9 mouse cellular contexts compared by ENCODE assay signal in genomic region chr3:106001416-106002370, GRCm38 (mm10). TPM values are rescaled to one million over a fixed set of nuclear protein-coding genes. Genes with fewer than 3 reads are reported as not detected.
DNase-seq lines count a peak whose midpoint lies in the region; ATAC-seq and TF ChIP-seq lines count a peak whose summit lies in the region.
"Had no signal": no experiment of that assay in that cellular context is flagged by ENCODE, and none has a peak within 500 bp of the region (broad histone marks: within the 10 kb centered on the region; RNA-seq: fewer than 3 reads in every experiment).

No protein-coding gene starts in this region.

- peak overlapping the region; percentile 32 for H3K4me3 ChIP-seq in heart, embryonic 12.5 days
- peak overlapping the region; percentile 45 for H3K4me3 ChIP-seq in embryonic facial prominence, embryonic 10.5 days
- peak overlapping the region; percentile 26 for H3K4me3 ChIP-seq in hindbrain, embryonic 13.5 days
- H3K4me3 ChIP-seq in lung, postnatal 0 days (ENCODE audit: low read depth, low read length), result no peak overlapping the region

- TF ChIP-seq CTCF in lung, postnatal 0 days (IDR thresholded peaks at IDR 0.05), result no peak

- peak; percentile 78 for ATAC-seq in heart, embryonic 12.5 days (ENCODE audit: insufficient number of reproducible peaks, low FRiP score)
- peak; percentile 90 for ATAC-seq in hindbrain, embryonic 13.5 days (ENCODE audit: low FRiP score)
- ATAC-seq in lung, postnatal 0 days, result peak; percentile 93

- no peak overlapping the region for H3K27ac ChIP-seq in heart, embryonic 12.5 days (ENCODE audit: poor library complexity, severe bottlenecking)
- H3K27ac ChIP-seq in embryonic facial prominence, embryonic 10.5 days (replicated peaks), result no peak overlapping the region
- no peak overlapping the region for H3K27ac ChIP-seq in hindbrain, embryonic 13.5 days
- H3K27ac ChIP-seq in lung, postnatal 0 days (ENCODE audit: low read length), result no peak overlapping the region

- no peaks in the 10 kb centered on the region for H3K27me3 ChIP-seq in heart, embryonic 12.5 days (replicated peaks)
- H3K27me3 ChIP-seq in embryonic facial prominence, embryonic 10.5 days (replicated peaks; ENCODE audit: low read depth, poor library complexity, severe bottlenecking), result no peaks in the 10 kb centered on the region
- 0 out of 2 replicates have a peak, but pooled peaks cover 3% of the 10 kb centered on the region for H3K27me3 ChIP-seq in hindbrain, embryonic 13.5 days
- H3K27me3 ChIP-seq in lung, postnatal 0 days (replicated peaks; ENCODE audit: insufficient read depth, low read length), result no peaks in the 10 kb centered on the region

- no peak overlapping the region for H3K9ac ChIP-seq in heart, embryonic 12.5 days
- H3K9ac ChIP-seq in hindbrain, embryonic 13.5 days, result 0 out of 2 replicates have a peak overlapping the region, but pooled peaks have one; percentile 46
- no peak overlapping the region for H3K9ac ChIP-seq in lung, postnatal 0 days (replicated peaks; ENCODE audit: low read depth)

- DNase-seq in heart, adult 8-10 months (ENCODE audit: low spot score), result no peak
- peak; percentile 80 for DNase-seq in embryonic facial prominence, embryonic 10.5 days (ENCODE audit: low spot score)
- peak; percentile 28 for DNase-seq in layer of hippocampus, adult 9-11 months
- DNase-seq in lung, postnatal 0 days (ENCODE audit: low spot score), result peak; percentile 75
- peak; percentile 65 for DNase-seq in retina, adult 2 months (ENCODE audit: low read depth, low spot score)
- DNase-seq in urinary bladder, postnatal 4 days (ENCODE audit: low spot score in 2 of 2), result no peak

- H3K36me3 ChIP-seq in heart, embryonic 12.5 days, result no peaks in the 10 kb centered on the region
- no peaks in the 10 kb centered on the region for H3K36me3 ChIP-seq in embryonic facial prominence, embryonic 10.5 days (replicated peaks)
- H3K36me3 ChIP-seq in hindbrain, embryonic 13.5 days, result no peaks in the 10 kb centered on the region
- H3K36me3 ChIP-seq in lung, postnatal 0 days (ENCODE audit: insufficient read depth, low read length), result no peaks in the 10 kb centered on the region

- peaks cover 15% of the 10 kb centered on the region for H3K4me1 ChIP-seq in heart, embryonic 12.5 days (replicated peaks)
- H3K4me1 ChIP-seq in embryonic facial prominence, embryonic 10.5 days, result peaks cover 10% of the 10 kb centered on the region
- H3K4me1 ChIP-seq in hindbrain, embryonic 13.5 days (replicated peaks), result peaks cover 9% of the 10 kb centered on the region
- no peaks in the 10 kb centered on the region for H3K4me1 ChIP-seq in lung, postnatal 0 days (ENCODE audit: insufficient read depth, low read depth, low read length)

- TF ChIP-seq EP300 in lung, postnatal 0 days (IDR thresholded peaks at IDR 0.05), result no peak

- no peaks in the 10 kb centered on the region for H3K9me3 ChIP-seq in heart, embryonic 12.5 days (replicated peaks)
- H3K9me3 ChIP-seq in embryonic facial prominence, embryonic 10.5 days, result no peaks in the 10 kb centered on the region
- H3K9me3 ChIP-seq in hindbrain, embryonic 13.5 days, result no peaks in the 10 kb centered on the region
- H3K9me3 ChIP-seq in lung, postnatal 0 days (ENCODE audit: low read length), result no peaks in the 10 kb centered on the region

- 16% methylated on average over 17 of the region's 17 CpGs for WGBS in heart, embryonic 12.5 days
- WGBS in embryonic facial prominence, embryonic 10.5 days, result 23% methylated on average over 17 of the region's 17 CpGs
- WGBS in hindbrain, embryonic 13.5 days, result 25% methylated on average over 17 of the region's 17 CpGs
- WGBS in lung, postnatal 0 days, result 21% methylated on average over 17 of the region's 17 CpGs

- H3K4me2 ChIP-seq in heart, embryonic 12.5 days, result peak overlapping the region; percentile 68
- peak overlapping the region; percentile 53 for H3K4me2 ChIP-seq in hindbrain, embryonic 13.5 days
- H3K4me2 ChIP-seq in lung, postnatal 0 days (replicated peaks; ENCODE audit: low read depth, low read length), result no peak overlapping the region

RNA-seq across cellular contexts. Expression of gene Pifo, which starts 12.8 kb away (rescaled TPM):
- polyA plus RNA-seq in heart, embryonic 12.5 days (2016; fragmentation: Nextera tagmentation; extraction: Ambion mirVana), result not detected in 2 replicates
- total RNA-seq in heart, adult 8-10 months (2022), result not detected
- 0.21 and 0.79 TPM in 2 replicates for polyA plus RNA-seq in embryonic facial prominence, embryonic 10.5 days (2016; fragmentation: Nextera tagmentation; extraction: Ambion mirVana)
- polyA plus RNA-seq in hindbrain, embryonic 13.5 days (2015; fragmentation: Nextera tagmentation; extraction: Ambion mirVana), result 5.3 and 10.0 TPM in 2 replicates
- polyA plus RNA-seq in lung, postnatal 0 days (2015; fragmentation: Nextera tagmentation; extraction: Ambion mirVana), result 18.5 and 23.0 TPM in 2 replicates
- polyA plus RNA-seq: liver, embryonic 16.5 days had no signal

RNA-seq across cellular contexts. Expression of gene Ovgp1, which starts 28.2 kb away (rescaled TPM):
- polyA plus RNA-seq in heart, embryonic 12.5 days (2016; fragmentation: Nextera tagmentation; extraction: Ambion mirVana), result 1.9 TPM in 2 replicates
- total RNA-seq in heart, adult 8-10 months (2022), result under 1 TPM; 0.22 to 0.69 (median 0.53) TPM
- 2.0 and 2.7 TPM in 2 replicates for polyA plus RNA-seq in embryonic facial prominence, embryonic 10.5 days (2016; fragmentation: Nextera tagmentation; extraction: Ambion mirVana)
- 4.6 and 4.7 TPM in 2 replicates for polyA plus RNA-seq in hindbrain, embryonic 13.5 days (2015; fragmentation: Nextera tagmentation; extraction: Ambion mirVana)
- polyA plus RNA-seq in lung, postnatal 0 days (2015; fragmentation: Nextera tagmentation; extraction: Ambion mirVana), result 0.95 and 1.0 TPM in 2 replicates

RNA-seq across cellular contexts. Expression of gene Chil5, which starts 30.9 kb away (rescaled TPM):
- polyA plus RNA-seq in heart, embryonic 12.5 days (2016; fragmentation: Nextera tagmentation; extraction: Ambion mirVana), result 0.24 and 0.39 TPM in 2 replicates
- total RNA-seq in heart, adult 8-10 months (2022), result under 1 TPM in 2 of 4 experiments, not detected in 2; 0.29 to 0.38 TPM
- not detected in 2 replicates for polyA plus RNA-seq in embryonic facial prominence, embryonic 10.5 days (2016; fragmentation: Nextera tagmentation; extraction: Ambion mirVana)
- polyA plus RNA-seq in hindbrain, embryonic 13.5 days (2015; fragmentation: Nextera tagmentation; extraction: Ambion mirVana), result not detected in 2 replicates
- 0.20 and 0.30 TPM in 2 replicates for polyA plus RNA-seq in lung, postnatal 0 days (2015; fragmentation: Nextera tagmentation; extraction: Ambion mirVana)
- polyA plus RNA-seq: liver, embryonic 16.5 days had no signal

RNA-seq across cellular contexts. Expression of gene Atp5f1, which starts 41.8 kb away (rescaled TPM):
- polyA plus RNA-seq in heart, embryonic 12.5 days (2016; fragmentation: Nextera tagmentation; extraction: Ambion mirVana), result 745 and 746 TPM in 2 replicates
- total RNA-seq in heart, adult 8-10 months (2022), result 1,000 to 10,000 TPM; 1,049 to 1,242 (median 1,155) TPM
- 459 and 473 TPM in 2 replicates for polyA plus RNA-seq in embryonic facial prominence, embryonic 10.5 days (2016; fragmentation: Nextera tagmentation; extraction: Ambion mirVana)
- polyA plus RNA-seq in hindbrain, embryonic 13.5 days (2015; fragmentation: Nextera tagmentation; extraction: Ambion mirVana), result 538 and 544 TPM in 2 replicates
- polyA plus RNA-seq in lung, postnatal 0 days (2015; fragmentation: Nextera tagmentation; extraction: Ambion mirVana), result 352 and 364 TPM in 2 replicates

RNA-seq across cellular contexts. Expression of gene Wdr77, which starts 42.5 kb away (rescaled TPM):
- polyA plus RNA-seq in heart, embryonic 12.5 days (2016; fragmentation: Nextera tagmentation; extraction: Ambion mirVana), result 89.4 and 89.9 TPM in 2 replicates
- total RNA-seq in heart, adult 8-10 months (2022), result 10 to 100 TPM; 40.6 to 49.7 (median 45.1) TPM
- 180 and 193 TPM in 2 replicates for polyA plus RNA-seq in embryonic facial prominence, embryonic 10.5 days (2016; fragmentation: Nextera tagmentation; extraction: Ambion mirVana)
- 91.6 and 99.4 TPM in 2 replicates for polyA plus RNA-seq in hindbrain, embryonic 13.5 days (2015; fragmentation: Nextera tagmentation; extraction: Ambion mirVana)
- polyA plus RNA-seq in lung, postnatal 0 days (2015; fragmentation: Nextera tagmentation; extraction: Ambion mirVana), result 45.9 and 50.0 TPM in 2 replicates

Comparison
In these comparisons a context has a peak if more than half of its experiments do, and no peak if none do; other contexts are left out.
1. DNase-seq: peak in embryonic facial prominence, embryonic 10.5 days (single experiment), layer of hippocampus, adult 9-11 months (single experiment), lung, postnatal 0 days (single experiment) and retina, adult 2 months (single experiment); none in heart, adult 8-10 months (single experiment) and urinary bladder, postnatal 4 days (0 of 2).
2. Peak in every context shown above with its lines, with median percentiles within 50 percentile points of each other: ATAC-seq.